In genomic region chr11:32345504-32346297, GRCm38 (mm10) we compare ENCODE assay signal across 18 mouse cellular contexts. TPM values are rescaled to one million over a fixed set of nuclear protein-coding genes. Genes with fewer than 3 reads are reported as not detected.
DNase-seq lines count a peak whose midpoint lies in the region; ATAC-seq and TF ChIP-seq lines count a peak whose summit lies in the region.
"Had no signal": no experiment of that assay in that cellular context is flagged by ENCODE, and none has a peak within 500 bp of the region (broad histone marks: within the 10 kb centered on the region; RNA-seq: fewer than 3 reads in every experiment).

No protein-coding gene starts in this region.

- no peak for DNase-seq in heart, adult 9 months (ENCODE audit: low spot score in 2 of 2)
- DNase-seq in lung, postnatal 36 days: no peak
- peak; percentile 49 for DNase-seq in stomach, postnatal 0 days (ENCODE audit: low spot score)
- no peak for DNase-seq in embryonic facial prominence, embryonic 10.5 days (ENCODE audit: low spot score)
- DNase-seq in forebrain, embryonic 11.5 days (ENCODE audit: low spot score): no peak
- DNase-seq: adrenal gland, postnatal 36 days; cerebellum, postnatal 10 days; kidney, adult 11 months; liver, embryonic 13.5 days; right cerebral cortex, postnatal 25 days had no signal

- no peak overlapping the region for H3K4me2 ChIP-seq in heart, embryonic 12.5 days
- H3K4me2 ChIP-seq in lung, embryonic 15.5 days: no peak overlapping the region
- H3K4me2 ChIP-seq in stomach, postnatal 0 days (replicated peaks; ENCODE audit: low read depth): no peak overlapping the region
- H3K4me2 ChIP-seq in forebrain, embryonic 11.5 days (ENCODE audit: low read depth, low read length, severe bottlenecking): no peak overlapping the region
- H3K4me2 ChIP-seq: liver, embryonic 13.5 days; neural tube, embryonic 12.5 days had no signal

- H3K4me1 ChIP-seq in heart, embryonic 12.5 days (replicated peaks): peaks cover 39% of the 10 kb centered on the region
- peaks cover 32% of the 10 kb centered on the region for H3K4me1 ChIP-seq in lung, embryonic 15.5 days
- H3K4me1 ChIP-seq in embryonic fibroblast, embryonic 13.5 days (ENCODE audit: control insufficient read depth, insufficient read depth, low read length): peaks cover 14% of the 10 kb centered on the region
- H3K4me1 ChIP-seq in stomach, postnatal 0 days (replicated peaks; ENCODE audit: control insufficient read depth, insufficient read depth): peaks cover 6% of the 10 kb centered on the region
- peaks cover 44% of the 10 kb centered on the region for H3K4me1 ChIP-seq in embryonic facial prominence, embryonic 10.5 days
- H3K4me1 ChIP-seq in forebrain, embryonic 11.5 days (replicated peaks; ENCODE audit: control insufficient read depth, insufficient read depth, low read length): peaks cover 6% of the 10 kb centered on the region; the same call in 1 of the 2 replicates

- no peak for TF ChIP-seq POLR2A in embryonic fibroblast, embryonic 13.5 days (IDR thresholded peaks at IDR 0.05; ENCODE audit: low read depth, low read length)

- TF ChIP-seq EP300 in stomach, postnatal 0 days (optimal IDR thresholded peaks at IDR 0.05): no peak

- no peak overlapping the region for H3K4me3 ChIP-seq in heart, embryonic 12.5 days
- no peak overlapping the region for H3K4me3 ChIP-seq in lung, embryonic 15.5 days
- H3K4me3 ChIP-seq in embryonic fibroblast, embryonic 13.5 days (ENCODE audit: insufficient read depth, low read length): no peak overlapping the region
- H3K4me3 ChIP-seq in stomach, postnatal 0 days (ENCODE audit: low read depth, low read length): no peak overlapping the region
- no peak overlapping the region for H3K4me3 ChIP-seq in embryonic facial prominence, embryonic 10.5 days
- no peak overlapping the region for H3K4me3 ChIP-seq in forebrain, embryonic 11.5 days (ENCODE audit: low read depth, low read length)
- H3K4me3 ChIP-seq: limb, embryonic 10.5 days; liver, embryonic 13.5 days; megakaryocyte, embryonic 14.5 days; neural tube, embryonic 12.5 days had no signal

- TF ChIP-seq CTCF in embryonic fibroblast, embryonic 13.5 days (IDR thresholded peaks at IDR 0.05; ENCODE audit: borderline replicate concordance, insufficient read depth, low read length): no peak
- no peak for TF ChIP-seq CTCF in stomach, postnatal 0 days (IDR thresholded peaks at IDR 0.05; ENCODE audit: low read depth)

- no peak overlapping the region for H3K9ac ChIP-seq in heart, embryonic 12.5 days
- H3K9ac ChIP-seq in lung, embryonic 15.5 days: no peak overlapping the region
- H3K9ac ChIP-seq in stomach, postnatal 0 days (ENCODE audit: low read length): no peak overlapping the region
- no peak overlapping the region for H3K9ac ChIP-seq in forebrain, embryonic 11.5 days (ENCODE audit: low read length)
- H3K9ac ChIP-seq: liver, embryonic 13.5 days; neural tube, embryonic 12.5 days had no signal

- no peaks in the 10 kb centered on the region; the same call in 1 of the 2 replicates for H3K27me3 ChIP-seq in heart, embryonic 12.5 days (replicated peaks)
- no peaks in the 10 kb centered on the region for H3K27me3 ChIP-seq in lung, embryonic 15.5 days
- H3K27me3 ChIP-seq in stomach, postnatal 0 days (ENCODE audit: control insufficient read depth, insufficient read depth, low read length): no peaks in the 10 kb centered on the region
- 0 out of 2 replicates have a peak, but pooled peaks cover 13% of the 10 kb centered on the region for H3K27me3 ChIP-seq in embryonic facial prominence, embryonic 10.5 days (replicated peaks; ENCODE audit: low read depth, poor library complexity, severe bottlenecking)
- no peaks in the 10 kb centered on the region for H3K27me3 ChIP-seq in forebrain, embryonic 11.5 days (ENCODE audit: control insufficient read depth, insufficient read depth, low read length)
- H3K27me3 ChIP-seq: neural tube, embryonic 12.5 days had no signal

- H3K27ac ChIP-seq in heart, embryonic 12.5 days (ENCODE audit: poor library complexity, severe bottlenecking): peak overlapping the region; percentile 62
- peak overlapping the region; percentile 6; the same call in 1 of the 2 replicates for H3K27ac ChIP-seq in lung, embryonic 15.5 days
- H3K27ac ChIP-seq in embryonic fibroblast, embryonic 13.5 days (ENCODE audit: insufficient read depth, low read length): peak overlapping the region; percentile 18
- peak overlapping the region; percentile 76 for H3K27ac ChIP-seq in stomach, postnatal 0 days (replicated peaks)
- no peak overlapping the region for H3K27ac ChIP-seq in embryonic facial prominence, embryonic 10.5 days (replicated peaks)
- no peak overlapping the region for H3K27ac ChIP-seq in forebrain, embryonic 11.5 days (ENCODE audit: low read depth, low read length)
- H3K27ac ChIP-seq: liver, embryonic 13.5 days; neural tube, embryonic 12.5 days had no signal

- H3K9me3 ChIP-seq in heart, embryonic 12.5 days (replicated peaks): no peaks in the 10 kb centered on the region
- no peaks in the 10 kb centered on the region for H3K9me3 ChIP-seq in lung, embryonic 15.5 days
- H3K9me3 ChIP-seq in stomach, postnatal 0 days (ENCODE audit: control insufficient read depth, low read length): no peaks in the 10 kb centered on the region
- H3K9me3 ChIP-seq in embryonic facial prominence, embryonic 10.5 days: no peaks in the 10 kb centered on the region
- H3K9me3 ChIP-seq in forebrain, embryonic 11.5 days (ENCODE audit: control insufficient read depth, low read length): no peaks in the 10 kb centered on the region
- H3K9me3 ChIP-seq: G1E; limb, embryonic 10.5 days; liver, embryonic 13.5 days; neural tube, embryonic 12.5 days had no signal

- ATAC-seq in heart, embryonic 12.5 days (ENCODE audit: insufficient number of reproducible peaks, low FRiP score): no peak
- ATAC-seq in lung, embryonic 15.5 days (ENCODE audit: borderline replicate concordance, extremely low read depth, low FRiP score, low TSS enrichment): no peak
- ATAC-seq in stomach, postnatal 0 days (ENCODE audit: low FRiP score, low TSS enrichment): peak; percentile 52
- no peak for ATAC-seq in forebrain, embryonic 11.5 days (replicated peaks; ENCODE audit: low FRiP score)

- WGBS in heart, embryonic 12.5 days: 63% methylated on average over 6 of the region's 6 CpGs
- WGBS in lung, embryonic 15.5 days: 54% methylated on average over 6 of the region's 6 CpGs
- WGBS in stomach, postnatal 0 days: 50% methylated on average over 6 of the region's 6 CpGs
- WGBS in embryonic facial prominence, embryonic 10.5 days: 82% methylated on average over 6 of the region's 6 CpGs
- 77% methylated on average over 6 of the region's 6 CpGs for WGBS in forebrain, embryonic 11.5 days

- H3K36me3 ChIP-seq in heart, embryonic 12.5 days: no peaks in the 10 kb centered on the region
- H3K36me3 ChIP-seq in lung, embryonic 15.5 days: no peaks in the 10 kb centered on the region
- no peaks in the 10 kb centered on the region for H3K36me3 ChIP-seq in stomach, postnatal 0 days (ENCODE audit: control insufficient read depth, insufficient read depth, low read length)
- peaks cover 13% of the 10 kb centered on the region for H3K36me3 ChIP-seq in embryonic facial prominence, embryonic 10.5 days (replicated peaks)
- no peaks in the 10 kb centered on the region; the same call in 1 of the 2 replicates for H3K36me3 ChIP-seq in forebrain, embryonic 11.5 days (ENCODE audit: control insufficient read depth, insufficient read depth, low read length)
- H3K36me3 ChIP-seq: G1E; liver, embryonic 13.5 days had no signal

RNA-seq across cellular contexts. Expression of gene Sh3pxd2b, which starts 1.9 kb away (rescaled TPM):
- 16.5 and 17.6 TPM in 2 replicates for polyA plus RNA-seq in heart, embryonic 12.5 days (2016; fragmentation: Nextera tagmentation; extraction: Ambion mirVana)
- 21.8 and 24.3 TPM in 2 replicates for polyA plus RNA-seq in lung, embryonic 15.5 days (2015; fragmentation: Nextera tagmentation; extraction: Ambion mirVana)
- polyA plus RNA-seq in embryonic fibroblast, embryonic 13.5 days (2011; ENCODE audit: insufficient read length, low read depth, missing spikeins): 53.6 and 58.8 TPM in 2 replicates
- polyA plus RNA-seq in stomach, postnatal 0 days (2015; fragmentation: Nextera tagmentation; extraction: Ambion mirVana): 4.8 and 5.0 TPM in 2 replicates
- 28.3 and 29.6 TPM in 2 replicates for polyA plus RNA-seq in embryonic facial prominence, embryonic 10.5 days (2016; fragmentation: Nextera tagmentation; extraction: Ambion mirVana)
- polyA plus RNA-seq in forebrain, embryonic 11.5 days (2014; fragmentation: Nextera tagmentation; extraction: Ambion mirVana): 27.7 and 28.4 TPM in 2 replicates
- polyA plus RNA-seq: G1E had no signal

RNA-seq across cellular contexts. Expression of gene Hbq1a, which starts 45.8 kb away (rescaled TPM):
- polyA plus RNA-seq in heart, embryonic 12.5 days (2016; fragmentation: Nextera tagmentation; extraction: Ambion mirVana): 2.5 and 2.8 TPM in 2 replicates
- polyA plus RNA-seq in lung, embryonic 15.5 days (2015; fragmentation: Nextera tagmentation; extraction: Ambion mirVana): 0.97 and 1.5 TPM in 2 replicates
- polyA plus RNA-seq in embryonic fibroblast, embryonic 13.5 days (2011; ENCODE audit: insufficient read length, low read depth, missing spikeins): not detected in 2 replicates
- not detected in 2 replicates for polyA plus RNA-seq in stomach, postnatal 0 days (2015; fragmentation: Nextera tagmentation; extraction: Ambion mirVana)
- not detected in 2 replicates for polyA plus RNA-seq in embryonic facial prominence, embryonic 10.5 days (2016; fragmentation: Nextera tagmentation; extraction: Ambion mirVana)
- polyA plus RNA-seq in forebrain, embryonic 11.5 days (2014; fragmentation: Nextera tagmentation; extraction: Ambion mirVana): not detected in 2 replicates
- polyA plus RNA-seq: G1E; limb, embryonic 10.5 days; thymus, postnatal 0 days had no signal

RNA-seq across cellular contexts. Expression of gene Hba-a2, which starts 49.4 kb away (rescaled TPM):
- 25,253 and 27,825 TPM in 2 replicates for polyA plus RNA-seq in heart, embryonic 12.5 days (2016; fragmentation: Nextera tagmentation; extraction: Ambion mirVana)
- polyA plus RNA-seq in lung, embryonic 15.5 days (2015; fragmentation: Nextera tagmentation; extraction: Ambion mirVana): 21,194 and 23,046 TPM in 2 replicates
- not detected in 2 replicates for polyA plus RNA-seq in embryonic fibroblast, embryonic 13.5 days (2011; ENCODE audit: insufficient read length, low read depth, missing spikeins)
- 728 and 926 TPM in 2 replicates for polyA plus RNA-seq in stomach, postnatal 0 days (2015; fragmentation: Nextera tagmentation; extraction: Ambion mirVana)
- polyA plus RNA-seq in embryonic facial prominence, embryonic 10.5 days (2016; fragmentation: Nextera tagmentation; extraction: Ambion mirVana): 3,087 and 3,755 TPM in 2 replicates
- polyA plus RNA-seq in forebrain, embryonic 11.5 days (2014; fragmentation: Nextera tagmentation; extraction: Ambion mirVana): 5,773 and 5,896 TPM in 2 replicates

RNA-seq across cellular contexts. Expression of gene Hbq1b, which starts 58.9 kb away (rescaled TPM):
- 15.7 and 18.1 TPM in 2 replicates for polyA plus RNA-seq in heart, embryonic 12.5 days (2016; fragmentation: Nextera tagmentation; extraction: Ambion mirVana)
- polyA plus RNA-seq in lung, embryonic 15.5 days (2015; fragmentation: Nextera tagmentation; extraction: Ambion mirVana): 1.4 and 2.8 TPM in 2 replicates
- not detected in 2 replicates for polyA plus RNA-seq in embryonic fibroblast, embryonic 13.5 days (2011; ENCODE audit: insufficient read length, low read depth, missing spikeins)
- 0.18 TPM in 1 of 2 replicates, not detected in the other for polyA plus RNA-seq in stomach, postnatal 0 days (2015; fragmentation: Nextera tagmentation; extraction: Ambion mirVana)
- 3.9 and 6.1 TPM in 2 replicates for polyA plus RNA-seq in embryonic facial prominence, embryonic 10.5 days (2016; fragmentation: Nextera tagmentation; extraction: Ambion mirVana)
- 5.8 and 6.3 TPM in 2 replicates for polyA plus RNA-seq in forebrain, embryonic 11.5 days (2014; fragmentation: Nextera tagmentation; extraction: Ambion mirVana)

Comparison
In these comparisons a context has a peak if more than half of its experiments do, and no peak if none do; other contexts are left out.
1. H3K27ac ChIP-seq: peak in heart, embryonic 12.5 days (single experiment), lung, embryonic 15.5 days (single experiment), embryonic fibroblast, embryonic 13.5 days (single experiment) and stomach, postnatal 0 days (single experiment); none in embryonic facial prominence, embryonic 10.5 days (single experiment) and forebrain, embryonic 11.5 days (single experiment).
2. RNA of gene Hba-a2, which starts 49.4 kb away (polyA plus RNA-seq): 25,253 to 27,825 TPM in heart, embryonic 12.5 days, 21,194 to 23,046 TPM in lung, embryonic 15.5 days, 5,773 to 5,896 TPM in forebrain, embryonic 11.5 days, 3,087 to 3,755 TPM in embryonic facial prominence, embryonic 10.5 days and 728 to 926 TPM in stomach, postnatal 0 days; not detected in embryonic fibroblast, embryonic 13.5 days; every median in the first group is over 100 times any median in the second.